Mouse (Mus musculus) neural tube, embryonic 12.5 days (tissue): ENCODE results near the gene Mapkap1. TPM values are rescaled to one million over a fixed set of nuclear protein-coding genes. Genes with fewer than 3 reads are reported as not detected.

ENCODE experiments used
- ATAC-seq: fragments of 200-750 bp; cut with Nextera tagmentation; 2 replicates; pipeline ENCODE4 v1.8.0; 2017; ENCODE audit warnings: low read depth, mild to moderate bottlenecking, moderate TSS enrichment, moderate library complexity; ENCODE audit not compliant: low FRiP score
- H3K27ac ChIP-seq: fragments of 300-500 bp; sonication (generic); 2 replicates; pipeline ENCODE4 v1.5.1; 2016
- H3K27me3 ChIP-seq: fragments of 300-500 bp; sonication (generic); replicated peaks from 2 replicates; pipeline ENCODE4 v1.6.1; 2016; ENCODE audit warnings: mild to moderate bottlenecking
- H3K36me3 ChIP-seq: fragments of 300-500 bp; sonication (generic); 2 replicates; pipeline ENCODE4 v1.6.1; 2016; ENCODE audit warnings: mild to moderate bottlenecking
- H3K4me1 ChIP-seq: fragments of 300-500 bp; sonication (generic); 2 replicates; pipeline ENCODE4 v1.6.1; 2016
- H3K4me2 ChIP-seq: fragments of 300-500 bp; sonication (generic); replicated peaks from 2 replicates; pipeline ENCODE4 v1.6.1; 2016; ENCODE audit warnings: mild to moderate bottlenecking
- H3K4me3 ChIP-seq: fragments of 300-500 bp; sonication (generic); 2 replicates; pipeline ENCODE4 v1.5.1; 2016
- H3K9ac ChIP-seq: fragments of 300-500 bp; sonication (generic); 2 replicates; pipeline ENCODE4 v1.6.1; 2016; ENCODE audit warnings: mild to moderate bottlenecking
- H3K9me3 ChIP-seq: fragments of 300-500 bp; sonication (generic); 2 replicates; pipeline ENCODE4 v1.6.1; 2016; ENCODE audit warnings: mild to moderate bottlenecking
- WGBS: fragments of 180-500 bp; shearing (Covaris S2); methylation state at CpG from one replicate; pipeline ENCODE4 v1.1.7; 2016; 5-methylcytosine and 5-hydroxymethylcytosine counted together
- polyA plus RNA-seq: library from polyadenylated mRNA; unstranded; fragments of >200 nt; fragmentation: Nextera tagmentation; extraction: Ambion mirVana; gene quantifications from 2 replicates; pipeline ENCODE4 v1.2.1, GENCODE M21; 2016

Gene Mapkap1
- polyA plus RNA-seq, 1 experiment from 2014 or later, result 114 TPM

DNA sequence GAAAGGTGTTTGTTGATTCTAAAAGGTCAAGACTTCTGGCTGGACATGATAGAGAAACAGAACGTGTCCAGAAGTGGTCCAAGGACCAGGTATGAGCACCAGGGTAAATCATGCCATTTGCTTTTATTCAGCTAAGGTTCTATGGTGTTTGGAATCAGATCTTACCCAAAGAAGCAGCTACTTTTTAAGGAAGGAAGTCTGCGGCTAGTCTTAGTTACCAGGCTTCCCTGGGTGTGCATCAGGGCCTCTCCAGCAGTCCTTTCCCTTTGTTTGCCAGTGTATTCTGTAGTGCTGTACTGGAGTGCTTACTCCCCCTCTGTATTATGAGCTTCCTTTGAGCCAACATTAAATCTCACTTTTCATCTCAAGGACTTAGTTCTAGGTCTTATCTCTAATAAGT lies 111.5 kb downstream of the Mapkap1 start:
- WGBS, result 87% methylated on average over 2 of the region's 2 CpGs
- no peak overlapping the region for H3K4me3 ChIP-seq
- H3K27ac ChIP-seq, result no peak overlapping the region

DNA sequence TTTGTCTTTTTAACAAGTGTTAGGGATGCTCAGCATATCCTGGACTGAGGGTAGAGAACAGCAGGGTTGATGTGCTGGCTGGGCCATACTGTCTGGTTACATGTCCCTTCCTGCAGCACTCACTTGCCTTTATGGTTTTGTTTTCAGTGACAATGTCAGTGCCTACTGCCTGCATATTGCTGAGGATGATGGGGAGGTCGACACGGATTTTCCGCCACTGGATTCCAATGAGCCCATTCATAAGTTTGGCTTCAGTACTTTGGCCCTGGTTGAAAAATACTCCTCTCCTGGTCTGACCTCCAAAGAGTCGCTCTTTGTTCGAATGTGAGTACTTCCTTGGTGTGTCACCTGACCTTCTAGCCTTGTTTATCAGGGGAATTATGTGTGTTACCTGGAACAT lies 112.0 kb downstream of the Mapkap1 start:
- Histone ChIP-seq H3K36me3 (peaks cover 3% of the 10 kb centered on the region; the same call in 1 of the 2 replicates), H3K9me3 (no peaks in the 10 kb centered on the region), H3K4me1 (no peaks in the 10 kb centered on the region), H3K27ac (no peak overlapping the region), H3K27me3 (no peaks in the 10 kb centered on the region), H3K4me3 (no peak overlapping the region), H3K4me2 (no peak overlapping the region), H3K9ac (no peak overlapping the region)
- no peak for ATAC-seq
- WGBS, result 85% methylated on average over 5 of the region's 5 CpGs

More for the DNA sequence above, 111.5 kb downstream of the Mapkap1 start:
- H3K4me2 ChIP-seq, result no peak overlapping the region
- H3K27me3 ChIP-seq, result no peaks in the 10 kb centered on the region
- no peaks in the 10 kb centered on the region for H3K9me3 ChIP-seq
- no peak overlapping the region for H3K9ac ChIP-seq
- H3K4me1 ChIP-seq, result no peaks in the 10 kb centered on the region
- peaks cover 2% of the 10 kb centered on the region; the same call in 1 of the 2 replicates for H3K36me3 ChIP-seq
- no peak for ATAC-seq

DNA sequence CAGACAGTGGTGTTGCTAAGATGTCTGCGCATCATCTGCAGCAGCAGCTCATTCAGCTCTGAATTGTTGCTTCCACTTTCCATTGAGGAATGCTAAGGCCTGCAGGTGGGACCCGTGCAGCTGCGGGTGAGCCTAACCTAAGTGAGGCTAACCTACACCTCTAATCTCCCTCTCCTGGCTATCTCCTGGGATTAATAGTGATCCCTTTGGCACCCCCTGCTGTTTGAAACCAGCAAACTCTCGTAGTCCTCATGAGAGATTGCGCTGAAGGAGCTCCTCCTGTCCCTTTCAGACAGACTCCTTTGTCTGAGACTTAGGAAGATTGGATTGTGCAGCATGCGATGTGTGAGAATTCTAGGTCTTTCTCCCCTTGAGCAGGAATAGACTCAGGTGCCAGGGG lies 113.0 kb downstream of the Mapkap1 start:
- 54% methylated on average over 6 of the region's 6 CpGs for WGBS

DNA sequence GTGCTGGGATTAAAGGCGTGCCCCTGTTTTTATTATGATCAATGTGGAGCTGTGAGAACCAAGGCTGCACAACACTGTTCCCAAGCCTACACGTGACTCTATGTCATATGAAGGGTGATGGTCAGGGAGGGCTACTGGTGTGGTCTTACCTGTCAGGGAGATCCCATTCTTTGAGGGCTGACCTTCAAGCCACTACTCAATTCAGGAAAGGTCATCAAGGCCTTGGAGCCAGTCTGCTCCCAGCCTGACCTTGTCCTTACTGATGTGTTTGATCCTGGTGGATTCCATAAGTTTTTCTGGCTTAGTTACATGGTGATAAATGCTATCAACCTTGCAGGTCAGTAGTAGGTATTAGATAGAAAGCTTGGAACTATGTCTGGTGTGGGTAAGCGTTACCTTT lies 114.8 kb downstream of the Mapkap1 start:
- Histone ChIP-seq H3K4me3 (no peak overlapping the region), H3K9me3 (no peaks in the 10 kb centered on the region), H3K27ac (no peak overlapping the region), H3K4me1 (no peaks in the 10 kb centered on the region), H3K9ac (no peak overlapping the region), H3K27me3 (no peaks in the 10 kb centered on the region), H3K36me3 (peaks cover 6% of the 10 kb centered on the region; the same call in 1 of the 2 replicates), H3K4me2 (no peak overlapping the region)
- no peak for ATAC-seq
- WGBS, result 93% methylated on average over 3 of the region's 3 CpGs

More for the DNA sequence above, 113.0 kb downstream of the Mapkap1 start:
- Histone ChIP-seq H3K36me3 (peaks cover 3% of the 10 kb centered on the region; the same call in 1 of the 2 replicates), H3K4me3 (no peak overlapping the region), H3K9ac (no peak overlapping the region), H3K4me2 (no peak overlapping the region), H3K9me3 (no peaks in the 10 kb centered on the region), H3K27ac (no peak overlapping the region), H3K27me3 (no peaks in the 10 kb centered on the region), H3K4me1 (no peaks in the 10 kb centered on the region)
- ATAC-seq, result no peak

DNA sequence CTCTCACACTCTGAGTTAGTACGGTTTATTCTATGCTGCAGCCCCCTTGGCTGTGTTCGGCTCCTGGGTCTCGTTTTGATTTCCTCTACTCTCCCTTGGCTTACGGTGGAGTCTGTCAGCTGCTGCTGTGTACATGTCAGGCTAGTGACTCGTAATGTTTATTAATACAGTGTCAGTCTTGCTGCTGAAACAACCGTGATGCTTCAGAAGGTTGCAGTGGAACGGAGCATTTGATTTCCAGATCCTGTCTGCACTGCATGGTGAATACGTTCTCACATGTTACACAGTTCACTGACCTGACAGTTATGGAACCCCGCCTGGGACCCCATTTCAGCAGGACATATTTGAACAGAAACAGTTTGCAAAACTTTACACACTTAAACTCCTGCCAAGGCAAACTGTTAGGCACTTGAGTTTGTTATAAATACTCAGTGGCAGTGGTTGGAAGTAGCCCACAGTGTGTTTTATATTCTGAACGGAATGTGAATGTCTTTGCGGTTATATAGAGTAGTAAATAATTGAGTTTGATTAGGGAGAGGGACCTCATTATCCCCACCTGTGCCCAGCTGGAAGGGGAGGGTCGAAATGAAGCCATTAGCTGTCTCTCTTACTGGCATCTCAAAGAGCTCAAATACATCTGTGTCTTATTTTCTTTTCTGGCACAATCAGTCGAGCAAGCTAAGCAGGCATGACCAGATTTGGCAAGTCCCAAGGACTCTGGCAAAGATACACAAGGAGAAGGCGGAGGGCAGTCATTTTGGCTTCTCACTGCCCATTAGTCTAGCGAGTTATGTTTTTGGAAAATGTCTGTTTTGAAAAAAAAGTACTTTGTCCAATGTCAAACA lies 120.2 kb downstream of the Mapkap1 start:
- H3K9ac ChIP-seq, result no peak overlapping the region
- H3K36me3 ChIP-seq, result peaks cover 6% of the 10 kb centered on the region; the same call in 1 of the 2 replicates
- H3K27ac ChIP-seq, result no peak overlapping the region
- H3K27me3 ChIP-seq, result no peaks in the 10 kb centered on the region
- no peak overlapping the region for H3K4me2 ChIP-seq
- no peaks in the 10 kb centered on the region for H3K9me3 ChIP-seq
- peaks cover 9% of the 10 kb centered on the region; the same call in 1 of the 2 replicates for H3K4me1 ChIP-seq
- 62% methylated on average over 15 of the region's 15 CpGs for WGBS
- H3K4me3 ChIP-seq, result no peak overlapping the region
- ATAC-seq, result no peak

DNA sequence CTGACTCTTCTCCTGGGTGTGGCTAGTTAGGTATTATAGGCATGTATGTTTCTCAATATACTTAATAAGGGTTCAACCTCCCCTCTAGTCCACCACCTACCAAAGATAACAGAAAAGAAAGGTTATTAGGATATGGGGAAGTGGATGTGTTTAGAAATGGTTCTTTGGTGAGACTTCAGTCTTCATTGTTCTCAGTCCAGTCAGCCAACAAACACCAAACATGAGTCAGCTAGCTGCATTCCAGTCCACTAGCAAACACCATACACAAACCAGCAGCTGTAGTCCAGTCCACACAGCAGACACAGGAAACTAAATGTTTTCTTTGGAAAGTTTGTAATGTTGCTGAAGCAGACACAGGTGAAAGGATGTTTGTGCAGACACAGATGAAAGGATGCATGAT lies 121.9 kb downstream of the Mapkap1 start:
- H3K4me1 ChIP-seq, result peaks cover 11% of the 10 kb centered on the region; the same call in 1 of the 2 replicates
- H3K4me3 ChIP-seq, result no peak overlapping the region
- 0 out of 2 replicates have a peak, but pooled peaks cover 2% of the 10 kb centered on the region for H3K36me3 ChIP-seq
- no peak overlapping the region for H3K9ac ChIP-seq
- no peak overlapping the region for H3K27ac ChIP-seq
- no peak for ATAC-seq
- H3K27me3 ChIP-seq, result no peaks in the 10 kb centered on the region
- H3K9me3 ChIP-seq, result no peaks in the 10 kb centered on the region
- H3K4me2 ChIP-seq, result no peak overlapping the region

DNA sequence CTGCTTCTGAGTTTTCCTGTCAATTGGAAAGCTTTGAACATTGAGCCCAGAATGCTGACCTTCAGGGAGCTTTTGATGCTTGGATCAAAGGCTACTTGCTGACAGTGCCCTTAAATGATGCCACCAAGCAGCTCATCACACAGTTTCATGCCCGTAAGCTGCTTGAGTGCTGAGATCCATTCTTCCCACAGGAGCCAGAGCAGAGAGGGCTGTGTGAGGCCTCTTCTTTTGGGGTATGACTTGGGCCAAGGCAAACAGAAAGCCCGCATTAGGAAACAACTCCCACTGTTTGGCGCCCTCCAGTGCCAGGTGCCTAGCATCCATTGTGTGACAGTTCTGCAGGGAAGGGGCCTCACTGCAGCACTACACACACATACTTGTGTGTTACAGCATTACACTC lies 123.5 kb downstream of the Mapkap1 start:
- no peak for ATAC-seq
- Histone ChIP-seq H3K4me1 (peaks cover 13% of the 10 kb centered on the region), H3K27me3 (no peaks in the 10 kb centered on the region), H3K36me3 (no peaks in the 10 kb centered on the region), H3K9me3 (no peaks in the 10 kb centered on the region), H3K9ac (no peak overlapping the region), H3K4me3 (no peak overlapping the region), H3K4me2 (no peak overlapping the region), H3K27ac (no peak overlapping the region)
- WGBS, result 26% methylated on average over 3 of the region's 3 CpGs

DNA sequence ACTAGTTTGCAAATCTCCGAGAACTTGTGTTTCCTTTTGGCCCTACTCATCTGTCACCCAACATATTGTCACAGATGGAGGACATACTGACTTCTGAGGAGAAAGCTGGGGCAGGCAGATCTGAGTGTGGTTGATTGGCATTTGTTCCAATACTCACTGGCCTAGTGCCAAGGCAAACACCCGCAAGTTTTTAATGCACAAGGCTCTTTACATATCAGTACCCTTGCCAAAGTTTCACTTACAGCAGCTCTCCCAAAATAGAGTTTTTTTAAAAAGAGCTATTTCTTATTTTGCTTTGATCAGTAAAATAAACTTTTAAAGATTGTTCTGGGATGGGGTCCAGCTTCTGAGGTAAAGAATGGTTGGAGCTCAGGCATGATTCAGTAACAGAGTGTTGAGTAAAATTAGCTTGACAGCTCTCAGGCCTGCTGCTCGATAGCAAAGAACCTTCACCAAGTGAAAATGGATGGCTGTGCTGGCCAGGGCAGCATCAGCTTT lies 125.3 kb downstream of the Mapkap1 start:
- Histone ChIP-seq H3K9me3 (no peaks in the 10 kb centered on the region), H3K4me2 (no peak overlapping the region), H3K9ac (no peak overlapping the region), H3K4me3 (no peak overlapping the region), H3K4me1 (peaks cover 15% of the 10 kb centered on the region), H3K27me3 (no peaks in the 10 kb centered on the region), H3K27ac (no peak overlapping the region), H3K36me3 (no peaks in the 10 kb centered on the region)
- WGBS, result 70% methylated on average over 3 of the region's 3 CpGs
- no peak for ATAC-seq

DNA sequence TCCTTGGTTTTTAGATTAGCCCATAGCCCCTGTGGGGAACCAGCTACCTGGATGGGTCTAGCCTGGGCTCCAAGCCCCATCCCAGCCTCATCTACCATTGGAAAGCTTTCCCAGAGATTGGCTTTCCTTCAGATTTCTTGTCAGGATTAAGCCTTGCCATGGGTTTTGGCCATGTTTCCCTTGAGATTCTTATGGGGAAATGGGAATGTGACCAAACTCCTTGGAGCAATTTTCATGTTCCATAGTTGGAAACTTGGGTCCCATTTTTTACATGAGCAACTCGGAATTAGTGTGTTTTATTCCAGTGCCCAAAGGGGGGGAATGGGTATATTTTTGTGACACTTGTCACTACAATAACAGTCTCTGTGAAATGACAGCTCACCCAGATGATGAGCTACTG lies 125.8 kb downstream of the Mapkap1 start:
- Histone ChIP-seq H3K27ac (no peak overlapping the region), H3K9me3 (no peaks in the 10 kb centered on the region), H3K4me2 (no peak overlapping the region), H3K36me3 (no peaks in the 10 kb centered on the region), H3K27me3 (no peaks in the 10 kb centered on the region), H3K9ac (no peak overlapping the region), H3K4me3 (no peak overlapping the region), H3K4me1 (peaks cover 10% of the 10 kb centered on the region; the same call in 1 of the 2 replicates)
- WGBS, result 82% methylated on average over 1 of the region's 1 CpGs
- no peak for ATAC-seq

DNA sequence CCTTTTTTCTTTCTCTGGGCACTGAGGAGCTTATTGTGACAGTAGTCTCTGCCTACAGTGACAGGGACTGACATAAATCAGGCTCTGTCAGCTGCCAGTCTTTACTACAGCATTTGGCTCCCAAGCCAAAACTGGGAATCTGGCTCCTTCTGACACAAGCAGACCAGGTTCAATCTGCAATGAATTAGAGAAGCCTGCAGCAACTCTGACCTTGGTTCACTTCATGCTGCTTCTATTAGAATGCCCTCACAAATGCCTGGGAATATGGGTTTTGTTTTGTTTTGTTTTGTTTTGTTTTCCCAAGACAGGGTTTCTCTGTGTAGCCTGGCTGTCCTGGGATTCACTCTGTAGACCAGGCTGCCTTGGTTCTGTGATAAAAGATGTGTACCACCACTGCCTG lies 126.7 kb downstream of the Mapkap1 start:
- no peaks in the 10 kb centered on the region for H3K9me3 ChIP-seq
- no peak overlapping the region for H3K9ac ChIP-seq
- H3K4me3 ChIP-seq, result no peak overlapping the region
- no peak overlapping the region for H3K27ac ChIP-seq
- no peaks in the 10 kb centered on the region for H3K27me3 ChIP-seq
- no peaks in the 10 kb centered on the region for H3K36me3 ChIP-seq
- no peak overlapping the region for H3K4me2 ChIP-seq
- no peak for ATAC-seq
- H3K4me1 ChIP-seq, result peaks cover 9% of the 10 kb centered on the region; the same call in 1 of the 2 replicates

DNA sequence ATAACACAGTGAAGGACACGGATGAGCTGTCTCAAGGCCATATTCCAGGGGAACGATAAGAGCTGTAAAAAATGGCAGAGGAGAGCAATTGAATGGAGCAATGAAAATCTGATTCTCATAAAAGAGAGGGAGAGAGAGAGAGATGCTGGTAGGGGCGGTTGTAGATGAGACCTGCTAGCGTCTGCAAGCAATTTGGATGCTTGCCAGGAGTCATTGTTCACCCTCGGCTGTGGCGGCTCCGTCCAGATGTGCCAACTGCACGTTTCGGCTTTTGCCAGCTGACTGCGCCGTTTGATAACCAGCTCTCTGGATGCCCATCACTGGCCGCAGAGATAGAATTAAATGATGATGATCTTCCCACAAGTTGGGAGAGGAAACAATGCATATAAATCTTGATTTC lies 128.4 kb downstream of the Mapkap1 start:
- H3K4me1 ChIP-seq, result peaks cover 14% of the 10 kb centered on the region; the same call in 1 of the 2 replicates
- H3K36me3 ChIP-seq, result no peaks in the 10 kb centered on the region
- peak overlapping the region; percentile 20; the same call in 1 of the 2 replicates for H3K4me2 ChIP-seq
- 31% methylated on average over 12 of the region's 12 CpGs for WGBS
- no peak overlapping the region for H3K27ac ChIP-seq
- no peak overlapping the region for H3K9ac ChIP-seq
- H3K9me3 ChIP-seq, result no peaks in the 10 kb centered on the region
- no peak for ATAC-seq
- H3K4me3 ChIP-seq, result no peak overlapping the region
- no peaks in the 10 kb centered on the region for H3K27me3 ChIP-seq

DNA sequence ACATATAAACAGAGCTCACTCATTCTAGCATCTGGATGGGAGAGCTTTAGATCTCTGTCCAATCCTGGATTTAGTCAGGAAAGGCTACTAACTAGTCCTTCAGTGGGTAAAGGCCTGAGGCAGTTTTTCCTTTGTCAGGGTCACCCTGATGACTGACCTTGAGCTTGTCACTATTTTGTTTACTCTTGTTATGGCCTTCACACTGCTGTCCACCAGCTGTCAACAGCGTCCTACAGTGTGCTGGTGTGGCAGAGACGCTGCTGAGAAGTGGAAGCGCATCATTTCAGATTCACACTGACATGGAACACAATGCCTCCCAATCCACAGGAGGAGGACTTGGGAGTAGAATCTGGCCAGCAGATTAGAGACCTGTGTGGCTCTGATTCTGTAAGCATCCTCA lies 130.8 kb downstream of the Mapkap1 start:
- no peak overlapping the region for H3K4me2 ChIP-seq
- no peak overlapping the region for H3K4me3 ChIP-seq
- H3K9me3 ChIP-seq, result no peaks in the 10 kb centered on the region
- ATAC-seq, result no peak
- H3K4me1 ChIP-seq, result peaks cover 14% of the 10 kb centered on the region; the same call in 1 of the 2 replicates
- no peaks in the 10 kb centered on the region for H3K27me3 ChIP-seq
- no peak overlapping the region for H3K27ac ChIP-seq
- WGBS, result 88% methylated on average over 3 of the region's 3 CpGs
- no peak overlapping the region for H3K9ac ChIP-seq
- no peaks in the 10 kb centered on the region for H3K36me3 ChIP-seq
